In genomic region chr12:39938211-39938610, GRCm38 (mm10) we compare ENCODE assay signal across 21 mouse cellular contexts.
DNase-seq lines count a peak whose midpoint lies in the region; ATAC-seq and TF ChIP-seq lines count a peak whose summit lies in the region.
"Had no signal": no experiment of that assay in that cellular context is flagged by ENCODE, and none has a peak within 500 bp of the region (broad histone marks: within the 10 kb centered on the region; RNA-seq: fewer than 3 reads in every experiment).

No protein-coding gene starts in this region.

- TF ChIP-seq CTCF in forebrain, postnatal 0 days (IDR thresholded peaks at IDR 0.05; ENCODE audit: low read depth): no peak

- no peak overlapping the region for H3K4me2 ChIP-seq in embryonic facial prominence, embryonic 12.5 days (replicated peaks)
- no peak overlapping the region for H3K4me2 ChIP-seq in forebrain, embryonic 13.5 days
- no peak overlapping the region for H3K4me2 ChIP-seq in forebrain, embryonic 14.5 days (ENCODE audit: low read length)
- H3K4me2 ChIP-seq in forebrain, embryonic 15.5 days (replicated peaks): no peak overlapping the region
- H3K4me2 ChIP-seq in forebrain, postnatal 0 days (ENCODE audit: low read depth): no peak overlapping the region

- H3K36me3 ChIP-seq in embryonic facial prominence, embryonic 12.5 days: no peaks in the 10 kb centered on the region
- H3K36me3 ChIP-seq in embryonic facial prominence, embryonic 10.5 days (replicated peaks): no peaks in the 10 kb centered on the region
- no peaks in the 10 kb centered on the region for H3K36me3 ChIP-seq in forebrain, embryonic 13.5 days (ENCODE audit: poor library complexity, severe bottlenecking)
- no peaks in the 10 kb centered on the region for H3K36me3 ChIP-seq in forebrain, embryonic 14.5 days (ENCODE audit: control insufficient read depth, insufficient read depth, low read length)
- H3K36me3 ChIP-seq in forebrain, embryonic 15.5 days: no peaks in the 10 kb centered on the region
- H3K36me3 ChIP-seq in forebrain, postnatal 0 days (ENCODE audit: insufficient read depth): no peaks in the 10 kb centered on the region
- H3K36me3 ChIP-seq: G1E had no signal

- no peak overlapping the region for H3K27ac ChIP-seq in embryonic facial prominence, embryonic 12.5 days
- no peak overlapping the region for H3K27ac ChIP-seq in embryonic facial prominence, embryonic 10.5 days (replicated peaks)
- no peak overlapping the region for H3K27ac ChIP-seq in forebrain, embryonic 13.5 days
- no peak overlapping the region for H3K27ac ChIP-seq in forebrain, embryonic 14.5 days (ENCODE audit: low read depth, low read length)
- no peak overlapping the region for H3K27ac ChIP-seq in forebrain, embryonic 15.5 days (replicated peaks)
- H3K27ac ChIP-seq in forebrain, postnatal 0 days (ENCODE audit: low read depth, low read length): no peak overlapping the region

- H3K9me3 ChIP-seq in embryonic facial prominence, embryonic 12.5 days: no peaks in the 10 kb centered on the region
- no peaks in the 10 kb centered on the region for H3K9me3 ChIP-seq in embryonic facial prominence, embryonic 10.5 days
- H3K9me3 ChIP-seq in forebrain, embryonic 13.5 days (replicated peaks): no peaks in the 10 kb centered on the region
- no peaks in the 10 kb centered on the region for H3K9me3 ChIP-seq in forebrain, embryonic 14.5 days (replicated peaks; ENCODE audit: control insufficient read depth, low read length)
- H3K9me3 ChIP-seq in forebrain, embryonic 15.5 days: no peaks in the 10 kb centered on the region
- no peaks in the 10 kb centered on the region for H3K9me3 ChIP-seq in forebrain, postnatal 0 days (ENCODE audit: low read length)
- H3K9me3 ChIP-seq: G1E had no signal

- no peaks in the 10 kb centered on the region for H3K27me3 ChIP-seq in embryonic facial prominence, embryonic 12.5 days
- H3K27me3 ChIP-seq in embryonic facial prominence, embryonic 10.5 days (replicated peaks; ENCODE audit: low read depth, poor library complexity, severe bottlenecking): no peaks in the 10 kb centered on the region
- no peaks in the 10 kb centered on the region for H3K27me3 ChIP-seq in forebrain, embryonic 13.5 days
- H3K27me3 ChIP-seq in forebrain, embryonic 14.5 days (replicated peaks; ENCODE audit: control insufficient read depth, insufficient read depth, low read length): no peaks in the 10 kb centered on the region
- no peaks in the 10 kb centered on the region for H3K27me3 ChIP-seq in forebrain, embryonic 15.5 days
- no peaks in the 10 kb centered on the region for H3K27me3 ChIP-seq in forebrain, postnatal 0 days (ENCODE audit: insufficient read depth, low read length)
- H3K27me3 ChIP-seq: CH12.LX had no signal

- no peaks in the 10 kb centered on the region for H3K4me1 ChIP-seq in embryonic facial prominence, embryonic 12.5 days
- no peaks in the 10 kb centered on the region for H3K4me1 ChIP-seq in embryonic facial prominence, embryonic 10.5 days
- no peaks in the 10 kb centered on the region for H3K4me1 ChIP-seq in forebrain, embryonic 13.5 days
- H3K4me1 ChIP-seq in forebrain, embryonic 14.5 days (ENCODE audit: control insufficient read depth, insufficient read depth, low read length): no peaks in the 10 kb centered on the region
- H3K4me1 ChIP-seq in forebrain, embryonic 15.5 days: no peaks in the 10 kb centered on the region
- no peaks in the 10 kb centered on the region for H3K4me1 ChIP-seq in forebrain, postnatal 0 days (ENCODE audit: insufficient read depth)

- no peak overlapping the region for H3K4me3 ChIP-seq in embryonic facial prominence, embryonic 12.5 days
- H3K4me3 ChIP-seq in embryonic facial prominence, embryonic 10.5 days: no peak overlapping the region
- H3K4me3 ChIP-seq in forebrain, embryonic 13.5 days: no peak overlapping the region
- H3K4me3 ChIP-seq in forebrain, embryonic 14.5 days (ENCODE audit: low read depth, low read length): no peak overlapping the region
- no peak overlapping the region for H3K4me3 ChIP-seq in forebrain, embryonic 15.5 days
- no peak overlapping the region for H3K4me3 ChIP-seq in forebrain, postnatal 0 days (ENCODE audit: low read depth, low read length)

- DNase-seq in embryonic facial prominence, embryonic 10.5 days (ENCODE audit: low spot score): no peak
- no peak for DNase-seq in forebrain, embryonic 14.5 days (ENCODE audit: low spot score)
- DNase-seq in forebrain, postnatal 0 days: no peak
- DNase-seq: adrenal gland, adult 2 months; adrenal gland, adult 8-10 months; adrenal gland, postnatal 10 days; adrenal gland, postnatal 14 days; adrenal gland, postnatal 25 days; adrenal gland, postnatal 36 days; B cell, adult 2 months; cerebellum, adult 11 months; cerebellum, adult 11-12 months; cerebellum, adult 18-20 months had no signal

- H3K9ac ChIP-seq in embryonic facial prominence, embryonic 12.5 days: no peak overlapping the region
- no peak overlapping the region for H3K9ac ChIP-seq in forebrain, embryonic 13.5 days
- no peak overlapping the region for H3K9ac ChIP-seq in forebrain, embryonic 14.5 days (ENCODE audit: low read length)
- H3K9ac ChIP-seq in forebrain, embryonic 15.5 days (replicated peaks): no peak overlapping the region
- no peak overlapping the region for H3K9ac ChIP-seq in forebrain, postnatal 0 days

- ATAC-seq in embryonic facial prominence, embryonic 12.5 days (ENCODE audit: insufficient number of reproducible peaks, insufficient read depth, low FRiP score, low TSS enrichment): 0 out of 2 replicates have a peak, but pooled peaks have one; percentile 72
- ATAC-seq in forebrain, embryonic 13.5 days: peak; percentile 65
- ATAC-seq in forebrain, embryonic 14.5 days: no peak
- 0 out of 2 replicates have a peak, but pooled peaks have one; percentile 51 for ATAC-seq in forebrain, embryonic 15.5 days (replicated peaks)
- no peak for ATAC-seq in forebrain, postnatal 0 days
- ATAC-seq: activated CD4-positive, CD25-positive, alpha-beta regulatory T cell, adult 4 months; CD4-positive, CD25-positive, alpha-beta regulatory T cell, adult 4 months; Patski had no signal

- 91% methylated on average over 2 of the region's 2 CpGs for WGBS in embryonic facial prominence, embryonic 12.5 days
- 90% methylated on average over 2 of the region's 2 CpGs for WGBS in embryonic facial prominence, embryonic 10.5 days
- WGBS in forebrain, embryonic 13.5 days: 89% methylated on average over 2 of the region's 2 CpGs
- 89% methylated on average over 2 of the region's 2 CpGs for WGBS in forebrain, embryonic 14.5 days
- 81% methylated on average over 2 of the region's 2 CpGs for WGBS in forebrain, embryonic 15.5 days
- 89% methylated on average over 2 of the region's 2 CpGs for WGBS in forebrain, postnatal 0 days

Comparison
In these comparisons a context has a peak if more than half of its experiments do, and no peak if none do; other contexts are left out.
1. ATAC-seq: peak in embryonic facial prominence, embryonic 12.5 days (single experiment), forebrain, embryonic 13.5 days (single experiment) and forebrain, embryonic 15.5 days (single experiment); none in forebrain, embryonic 14.5 days (single experiment) and forebrain, postnatal 0 days (single experiment).